Mouse (Mus musculus): ENCODE measurements around the gene Fcgr2b.

DNA sequence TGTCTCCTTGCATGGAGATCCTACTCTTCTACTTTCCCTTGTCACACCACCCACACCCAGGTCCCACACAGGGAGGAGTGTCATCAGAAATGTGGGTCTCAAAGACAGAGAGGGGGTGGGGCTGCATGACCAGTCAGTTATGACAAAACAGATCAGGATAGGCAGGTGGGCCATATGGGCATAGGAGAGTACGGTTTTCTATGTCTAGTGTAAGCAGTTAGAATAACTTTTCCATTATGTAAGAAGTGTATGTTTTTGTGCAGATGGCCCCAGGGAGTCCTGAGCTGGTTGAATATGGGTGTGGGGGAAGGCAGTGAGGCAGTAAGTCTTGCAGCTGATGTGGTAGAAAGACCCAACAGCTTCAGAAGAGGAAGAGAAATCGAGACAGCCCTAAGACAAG, 47.9 kb downstream of the Fcgr2b start:
- TF ChIP-seq POLR2A (IDR thresholded peaks at IDR 0.05; ENCODE audit: insufficient read depth, low read length) (no peak), CTCF (IDR thresholded peaks at IDR 0.05; ENCODE audit: low read depth, low read length) (no peak), EP300 (IDR thresholded peaks at IDR 0.05; ENCODE audit: insufficient read depth, low read depth, low read length) (no peak)
